Mouse (Mus musculus): Measurements from ENCODE around the gene Stk25. TPM values are rescaled to one million over a fixed set of nuclear protein-coding genes. Genes with fewer than 3 reads are reported as not detected.
"Not testable (repeated sequence)": the region's sequence is repeated elsewhere in the genome, so short reads cannot be mapped to it uniquely, and the experiment has no call there.

The Stk25 gene
- polyA plus RNA-seq (2011; ENCODE audit: insufficient read depth, insufficient read length, low replicate concordance, missing spikeins): 40.0 and 71.0 TPM in 2 replicates

- not testable (repeated sequence) for H3K4me3 ChIP-seq (replicated peaks; ENCODE audit: control insufficient read depth, low read depth, low read length); H3K4me1 ChIP-seq (ENCODE audit: control insufficient read depth, insufficient read depth, low read length); H3K27ac ChIP-seq (ENCODE audit: control insufficient read depth, insufficient read depth, low read depth, low read length, poor library complexity)
Measured at GRCm38 (mm10) chr1:93658559-93658958, at the start of gene Stk25. Gene Stk25, minus strand, starts transcription at chr1:93658659.

DNA sequence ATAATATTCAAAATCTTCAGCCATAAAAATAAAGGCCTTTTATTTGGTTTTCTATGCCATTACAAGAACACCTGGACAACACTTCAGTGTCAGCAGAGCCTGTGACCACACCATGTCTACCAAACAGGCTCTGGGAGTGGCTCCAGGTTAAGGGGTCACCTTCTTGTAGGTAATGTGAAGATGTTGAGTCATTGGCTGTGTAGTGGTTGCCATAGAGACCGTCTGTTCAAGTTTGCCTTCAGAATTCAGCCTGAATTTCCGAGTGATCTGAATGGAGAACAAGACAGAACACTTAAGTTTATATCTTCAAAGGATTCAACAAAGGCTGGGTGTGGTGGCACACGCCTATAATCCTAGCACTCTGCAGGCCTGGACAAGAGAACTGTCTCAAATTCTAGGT is 46.9 kb upstream of the Stk25 start:
- Histone ChIP-seq H3K4me3 (replicated peaks; ENCODE audit: control insufficient read depth, low read depth, low read length) (no peak overlapping the region), H3K4me1 (ENCODE audit: control insufficient read depth, insufficient read depth, low read length) (no peaks in the 10 kb centered on the region), H3K27ac (ENCODE audit: control insufficient read depth, insufficient read depth, low read depth, low read length, poor library complexity) (no peak overlapping the region)
- TF ChIP-seq POLR2A (IDR thresholded peaks at IDR 0.05; ENCODE audit: borderline replicate concordance, control insufficient read depth, low read depth, low read length) (no peak), CTCF (IDR thresholded peaks at IDR 0.05; ENCODE audit: control insufficient read depth, insufficient read depth, low read length) (no peak)
- WGBS: 71% methylated on average over 3 of the region's 3 CpGs

- Histone ChIP-seq H3K27ac (ENCODE audit: control insufficient read depth, insufficient read depth, low read depth, low read length, poor library complexity) (no peak overlapping the region), H3K4me1 (ENCODE audit: control insufficient read depth, insufficient read depth, low read length) (no peaks in the 10 kb centered on the region), H3K4me3 (replicated peaks; ENCODE audit: control insufficient read depth, low read depth, low read length) (no peak overlapping the region)
- TF ChIP-seq CTCF (IDR thresholded peaks at IDR 0.05; ENCODE audit: control insufficient read depth, insufficient read depth, low read length) (no peak), POLR2A (IDR thresholded peaks at IDR 0.05; ENCODE audit: borderline replicate concordance, control insufficient read depth, low read depth, low read length) (no peak)
- 92% methylated on average over 9 of the region's 9 CpGs for WGBS
Measured at GRCm38 (mm10) chr1:93704341-93704740, 45.9 kb upstream of the Stk25 start.

GRCm38 (mm10) chr1:93703472-93704048 is 45.1 kb upstream of the Stk25 start:
- no peak overlapping the region for H3K4me3 ChIP-seq (replicated peaks; ENCODE audit: control insufficient read depth, low read depth, low read length)
- WGBS: 83% methylated on average over 10 of the region's 10 CpGs
- no peaks in the 10 kb centered on the region for H3K4me1 ChIP-seq (ENCODE audit: control insufficient read depth, insufficient read depth, low read length)
- TF ChIP-seq CTCF (IDR thresholded peaks at IDR 0.05; ENCODE audit: control insufficient read depth, insufficient read depth, low read length): no peak
- no peak for TF ChIP-seq POLR2A (IDR thresholded peaks at IDR 0.05; ENCODE audit: borderline replicate concordance, control insufficient read depth, low read depth, low read length)
- no peak overlapping the region for H3K27ac ChIP-seq (ENCODE audit: control insufficient read depth, insufficient read depth, low read depth, low read length, poor library complexity)

- no peak overlapping the region for H3K4me3 ChIP-seq (replicated peaks; ENCODE audit: control insufficient read depth, low read depth, low read length)
- H3K27ac ChIP-seq (ENCODE audit: control insufficient read depth, insufficient read depth, low read depth, low read length, poor library complexity): no peak overlapping the region
- TF ChIP-seq POLR2A (IDR thresholded peaks at IDR 0.05; ENCODE audit: borderline replicate concordance, control insufficient read depth, low read depth, low read length): no peak
- TF ChIP-seq CTCF (IDR thresholded peaks at IDR 0.05; ENCODE audit: control insufficient read depth, insufficient read depth, low read length): no peak
- no peaks in the 10 kb centered on the region for H3K4me1 ChIP-seq (ENCODE audit: control insufficient read depth, insufficient read depth, low read length)
- 61% methylated on average over 1 of the region's 1 CpGs for WGBS
Measured at GRCm38 (mm10) chr1:93702106-93702505, 43.6 kb upstream of the Stk25 start.

DNA sequence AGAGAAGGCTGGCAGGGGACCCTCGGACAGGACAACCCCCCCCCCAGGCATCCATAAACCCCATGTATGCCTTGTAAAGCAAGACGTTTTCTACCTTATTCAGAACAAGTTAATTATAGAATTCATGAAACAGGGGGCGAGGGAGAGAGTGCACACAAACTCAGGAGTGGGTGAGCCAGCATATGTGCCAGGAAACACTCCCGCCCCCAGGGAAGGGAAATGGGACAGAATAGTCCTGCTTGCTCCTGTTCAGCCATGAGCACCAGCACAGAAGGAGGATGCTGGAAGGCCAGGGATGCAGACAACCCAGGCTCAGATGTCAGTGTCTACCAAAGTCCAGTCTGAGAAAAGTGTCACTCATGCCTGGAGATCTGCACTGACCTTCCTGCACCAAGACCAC is 40.7 kb upstream of the Stk25 start:
- no peak overlapping the region for H3K27ac ChIP-seq (ENCODE audit: control insufficient read depth, insufficient read depth, low read depth, low read length, poor library complexity)
- no peak overlapping the region for H3K4me3 ChIP-seq (replicated peaks; ENCODE audit: control insufficient read depth, low read depth, low read length)
- no peaks in the 10 kb centered on the region for H3K4me1 ChIP-seq (ENCODE audit: control insufficient read depth, insufficient read depth, low read length)
- no peak for TF ChIP-seq POLR2A (IDR thresholded peaks at IDR 0.05; ENCODE audit: borderline replicate concordance, control insufficient read depth, low read depth, low read length)
- no peak for TF ChIP-seq CTCF (IDR thresholded peaks at IDR 0.05; ENCODE audit: control insufficient read depth, insufficient read depth, low read length)
- WGBS: 74% methylated on average over 4 of the region's 4 CpGs

GRCm38 (mm10) chr1:93697317-93697716 is 38.9 kb upstream of the Stk25 start:
- TF ChIP-seq CTCF (IDR thresholded peaks at IDR 0.05; ENCODE audit: control insufficient read depth, insufficient read depth, low read length) (no peak), POLR2A (IDR thresholded peaks at IDR 0.05; ENCODE audit: borderline replicate concordance, control insufficient read depth, low read depth, low read length) (no peak)
- no peak overlapping the region for H3K4me3 ChIP-seq (replicated peaks; ENCODE audit: control insufficient read depth, low read depth, low read length)
- no peak overlapping the region for H3K27ac ChIP-seq (ENCODE audit: control insufficient read depth, insufficient read depth, low read depth, low read length, poor library complexity)
- H3K4me1 ChIP-seq (ENCODE audit: control insufficient read depth, insufficient read depth, low read length): no peaks in the 10 kb centered on the region
- WGBS: 41% methylated on average over 3 of the region's 3 CpGs

DNA sequence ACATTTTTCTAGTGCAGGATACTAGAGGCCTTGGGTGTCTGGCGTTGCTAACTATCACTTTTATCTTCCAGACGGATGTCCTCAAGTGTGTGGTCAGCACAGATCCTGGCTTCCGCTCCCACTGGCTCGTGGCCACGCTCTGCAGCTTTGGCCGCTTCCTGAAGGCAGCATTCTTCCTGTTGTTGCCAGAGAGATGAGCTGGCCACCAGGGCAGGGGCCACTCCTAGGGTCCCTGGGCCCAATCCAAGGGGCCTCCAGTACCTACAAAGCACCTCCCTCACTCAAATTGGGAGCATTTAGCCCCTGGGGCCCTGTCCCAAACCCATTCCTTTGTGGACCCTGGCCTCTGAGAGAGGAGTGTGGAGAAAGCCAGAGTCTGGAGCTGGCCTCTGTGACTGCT is 36.5 kb upstream of the Stk25 start:
- TF ChIP-seq POLR2A (IDR thresholded peaks at IDR 0.05; ENCODE audit: borderline replicate concordance, control insufficient read depth, low read depth, low read length) (no peak), CTCF (IDR thresholded peaks at IDR 0.05; ENCODE audit: control insufficient read depth, insufficient read depth, low read length) (no peak)
- no peak overlapping the region for H3K27ac ChIP-seq (ENCODE audit: control insufficient read depth, insufficient read depth, low read depth, low read length, poor library complexity)
- no peaks in the 10 kb centered on the region; the same call in 1 of the 2 replicates for H3K4me1 ChIP-seq (ENCODE audit: control insufficient read depth, insufficient read depth, low read length)
- 67% methylated on average over 6 of the region's 6 CpGs for WGBS
- no peak overlapping the region for H3K4me3 ChIP-seq (replicated peaks; ENCODE audit: control insufficient read depth, low read depth, low read length)

GRCm38 (mm10) chr1:93693943-93694342 is 35.5 kb upstream of the Stk25 start:
- Histone ChIP-seq H3K4me1 (ENCODE audit: control insufficient read depth, insufficient read depth, low read length) (no peaks in the 10 kb centered on the region; the same call in 1 of the 2 replicates), H3K4me3 (replicated peaks; ENCODE audit: control insufficient read depth, low read depth, low read length) (no peak overlapping the region), H3K27ac (ENCODE audit: control insufficient read depth, insufficient read depth, low read depth, low read length, poor library complexity) (no peak overlapping the region)
- no peak for TF ChIP-seq CTCF (IDR thresholded peaks at IDR 0.05; ENCODE audit: control insufficient read depth, insufficient read depth, low read length)
- TF ChIP-seq POLR2A (IDR thresholded peaks at IDR 0.05; ENCODE audit: borderline replicate concordance, control insufficient read depth, low read depth, low read length): no peak
- WGBS: 85% methylated on average over 10 of the region's 10 CpGs
